Mouse (Mus musculus) left cerebral cortex, adult 9 months (tissue): ENCODE measurements around the gene Tmem63b.

ENCODE experiments used
- DNase-seq, 2 experiments: peaks; one replicate each; pipeline ENCODE4 v3.0.0; 2022; ENCODE audit warnings: low spot score in 2 of 2

Tmem63b gene

DNA sequence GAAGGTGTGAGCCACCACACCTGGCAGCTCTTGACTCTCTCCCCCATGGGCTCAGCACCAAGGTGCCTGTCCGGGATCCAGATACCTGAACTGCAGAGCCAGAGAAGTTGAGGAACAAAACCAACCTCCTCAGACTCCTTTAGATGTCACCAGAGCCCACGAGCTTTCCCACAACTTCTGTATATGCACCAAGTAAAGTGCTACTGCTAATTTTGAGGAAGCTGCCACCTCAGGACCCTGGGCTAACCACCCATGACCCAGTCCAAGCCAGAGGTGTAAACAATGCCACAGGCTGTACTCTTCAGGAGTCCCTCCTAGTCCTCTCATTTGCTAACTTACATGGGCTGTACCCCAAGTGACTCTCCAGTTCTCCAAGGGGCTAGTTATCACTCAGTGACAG is 14.1 kb downstream of the Tmem63b start:
- DNase-seq = no peak

- DNase-seq = no peak
Measured at GRCm38 (mm10) chr17:45671821-45672220, 14.9 kb downstream of the Tmem63b start.

DNA sequence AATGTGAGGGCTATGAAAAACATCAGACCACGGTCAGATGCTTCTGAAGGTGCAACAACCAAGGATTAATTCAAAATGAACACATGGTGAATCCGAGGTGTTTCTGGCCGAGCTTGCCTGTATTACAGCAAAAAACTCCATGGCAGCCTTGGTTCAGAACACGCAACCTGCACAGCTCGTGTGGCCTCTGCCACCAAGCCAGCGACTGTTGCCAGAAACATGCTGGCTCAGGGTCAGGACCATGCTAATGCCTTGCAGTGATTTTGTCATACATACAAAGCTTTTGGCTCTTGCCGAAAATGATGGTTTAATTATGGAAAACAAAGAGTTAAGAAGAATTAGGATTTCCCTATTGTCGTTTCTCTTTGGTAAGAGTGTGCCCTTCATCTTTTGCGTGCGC is 18.7 kb downstream of the Tmem63b start:
- no peak for DNase-seq

DNA sequence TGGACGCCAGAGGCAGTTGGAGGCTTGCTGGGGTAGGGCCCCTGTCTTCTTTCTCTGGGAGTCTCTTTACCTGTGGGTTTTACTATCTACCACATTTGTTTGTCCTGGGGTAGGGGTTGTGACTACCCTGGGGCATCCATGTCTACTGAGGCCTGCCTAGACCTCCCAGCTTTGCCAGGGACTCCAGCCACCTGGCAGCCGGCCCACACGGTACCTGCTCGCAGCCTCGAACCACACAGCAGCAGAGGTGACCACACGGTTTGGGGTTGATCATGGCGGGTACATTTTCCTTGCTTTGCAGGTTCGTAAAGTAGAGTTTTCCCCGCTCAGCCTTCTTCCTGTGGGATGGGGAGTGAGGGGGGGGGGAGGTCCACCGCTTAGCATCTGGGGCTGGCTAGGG is 19.2 kb downstream of the Tmem63b start:
- DNase-seq = no peak

GRCm38 (mm10) chr17:45666091-45666490 is 20.6 kb downstream of the Tmem63b start:
- no peak for DNase-seq

GRCm38 (mm10) chr17:45664608-45665007 is 22.1 kb downstream of the Tmem63b start:
- DNase-seq = no peak

DNA sequence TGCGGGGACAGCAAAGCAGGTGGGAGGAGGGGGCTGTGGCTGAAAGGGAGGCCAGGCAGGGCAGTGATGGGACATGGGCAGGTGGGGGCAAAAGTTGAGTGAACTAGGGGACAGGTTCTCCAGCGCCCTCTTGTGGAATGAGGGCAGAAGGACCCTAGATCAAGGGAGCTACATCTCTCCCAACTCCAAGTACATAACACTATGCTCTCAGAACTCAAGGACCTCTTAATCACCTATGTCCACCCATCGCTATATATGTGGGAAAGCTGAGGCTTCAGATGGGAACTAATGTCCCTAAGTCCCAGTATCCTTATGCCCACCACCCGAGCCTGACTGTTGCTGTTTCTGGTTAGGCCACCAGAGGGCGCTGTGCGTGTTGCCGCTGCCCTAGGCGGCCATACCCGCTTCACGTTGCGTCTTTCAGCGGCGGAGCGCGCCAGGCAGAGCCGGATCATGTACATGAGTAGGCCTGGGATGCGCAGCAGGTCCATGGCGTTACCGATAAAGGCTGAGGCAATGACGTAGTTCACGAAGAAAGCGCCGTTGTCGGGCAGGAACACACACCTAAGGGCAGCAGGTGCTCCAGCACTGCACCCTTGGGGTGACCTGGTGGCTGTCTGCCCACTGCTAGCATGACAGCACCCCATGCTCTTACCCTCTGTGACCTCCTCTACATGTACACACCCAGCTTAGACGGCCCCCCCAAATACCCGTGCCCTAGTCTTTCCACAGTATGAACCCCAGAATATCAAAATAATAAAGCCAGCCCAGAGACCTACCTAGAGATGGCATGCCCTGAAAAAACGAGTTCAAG is 23.4 kb downstream of the Tmem63b start:
- peak; percentile 53 to 82 for DNase-seq

DNA sequence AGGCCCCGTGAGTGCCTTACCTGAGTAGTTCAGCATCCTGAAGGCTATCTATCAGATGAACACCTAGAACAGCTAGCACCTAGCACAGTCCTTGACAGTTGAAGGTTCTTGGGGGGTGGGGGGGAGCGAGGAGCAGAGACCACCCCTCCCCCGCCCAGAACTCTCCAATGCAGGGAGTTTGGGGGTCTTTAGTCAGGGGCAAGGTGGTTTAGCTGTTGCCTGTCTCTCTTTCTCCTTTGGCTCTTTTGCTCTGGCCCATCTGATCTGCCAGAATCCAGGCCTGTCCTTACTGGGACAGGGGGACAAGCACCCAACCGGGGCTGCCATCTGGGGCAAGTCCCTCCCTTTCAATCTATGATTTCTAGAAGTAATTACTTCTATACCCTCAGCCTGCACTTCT is 27.5 kb downstream of the Tmem63b start, which contains the start of gene Capn11:
Capn11 (minus strand) TSS at position 101 of the 400 bp plus-strand sequence.
- DNase-seq = no peak

DNA sequence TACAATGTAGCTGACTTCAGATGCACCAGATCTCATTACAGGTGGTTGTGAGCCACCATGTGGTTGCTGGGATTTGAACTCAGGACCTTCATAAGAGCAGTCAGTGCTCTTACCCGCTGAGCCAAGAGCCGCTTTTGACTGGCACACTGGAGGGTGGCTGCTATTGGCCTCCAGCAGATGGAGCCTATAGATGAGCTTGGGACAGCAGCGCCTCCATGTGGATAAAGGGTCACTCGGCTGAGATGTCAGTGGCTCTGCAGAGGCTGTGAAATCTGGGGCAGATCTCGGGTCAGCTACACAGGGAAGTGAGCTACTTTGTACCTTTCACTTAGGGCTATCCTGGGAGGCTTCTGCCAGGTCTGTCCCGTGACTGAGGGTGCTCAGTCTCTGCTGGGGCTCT is 30.9 kb downstream of the Tmem63b start:
- no peak for DNase-seq

DNA sequence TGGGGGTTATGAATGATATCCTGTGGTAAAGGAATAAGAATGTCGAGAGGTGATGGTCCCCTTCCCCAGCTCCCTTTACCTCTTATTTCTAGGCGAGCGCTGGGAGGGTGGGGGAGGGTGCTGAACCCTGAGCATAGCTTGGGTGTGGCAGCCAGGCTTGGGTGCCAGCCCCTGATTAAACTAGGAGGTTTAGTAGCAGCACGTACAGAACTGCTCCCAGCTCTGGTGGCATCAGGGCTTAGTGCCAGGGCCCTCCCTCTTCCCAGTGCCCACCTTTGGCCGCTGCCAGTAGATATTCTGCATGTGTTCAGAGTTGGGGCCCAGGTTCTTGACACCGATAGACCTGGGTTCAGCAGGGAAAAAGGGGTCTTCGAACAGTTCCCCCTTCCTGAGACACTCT is 33.5 kb downstream of the Tmem63b start:
- no peak for DNase-seq

- DNase-seq = no peak
Measured at GRCm38 (mm10) chr17:45644185-45644584, 42.5 kb downstream of the Tmem63b start.

GRCm38 (mm10) chr17:45642701-45643100 is 44.0 kb downstream of the Tmem63b start:
- peak in 1 of 2 experiments; percentile 65 for DNase-seq

DNA sequence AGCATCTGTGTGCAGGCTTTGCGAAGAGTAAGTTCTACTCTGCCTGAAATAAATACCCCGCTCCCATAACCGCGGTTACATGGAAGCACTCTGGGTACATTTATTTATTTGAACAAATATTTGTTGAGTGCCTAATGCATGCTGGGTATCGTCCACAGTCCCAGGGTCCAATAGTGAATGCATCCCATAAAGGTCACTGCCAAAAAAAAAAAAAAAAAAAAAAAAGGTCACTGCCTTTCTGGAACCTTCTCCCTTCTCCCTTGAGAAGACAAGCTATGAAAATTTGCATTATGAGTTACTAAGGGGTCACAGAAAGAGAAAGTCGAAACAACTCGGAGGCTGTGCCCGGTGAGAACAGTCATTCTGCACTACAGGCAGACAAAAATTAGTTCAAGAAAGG is 44.7 kb downstream of the Tmem63b start:
- no peak for DNase-seq

DNA sequence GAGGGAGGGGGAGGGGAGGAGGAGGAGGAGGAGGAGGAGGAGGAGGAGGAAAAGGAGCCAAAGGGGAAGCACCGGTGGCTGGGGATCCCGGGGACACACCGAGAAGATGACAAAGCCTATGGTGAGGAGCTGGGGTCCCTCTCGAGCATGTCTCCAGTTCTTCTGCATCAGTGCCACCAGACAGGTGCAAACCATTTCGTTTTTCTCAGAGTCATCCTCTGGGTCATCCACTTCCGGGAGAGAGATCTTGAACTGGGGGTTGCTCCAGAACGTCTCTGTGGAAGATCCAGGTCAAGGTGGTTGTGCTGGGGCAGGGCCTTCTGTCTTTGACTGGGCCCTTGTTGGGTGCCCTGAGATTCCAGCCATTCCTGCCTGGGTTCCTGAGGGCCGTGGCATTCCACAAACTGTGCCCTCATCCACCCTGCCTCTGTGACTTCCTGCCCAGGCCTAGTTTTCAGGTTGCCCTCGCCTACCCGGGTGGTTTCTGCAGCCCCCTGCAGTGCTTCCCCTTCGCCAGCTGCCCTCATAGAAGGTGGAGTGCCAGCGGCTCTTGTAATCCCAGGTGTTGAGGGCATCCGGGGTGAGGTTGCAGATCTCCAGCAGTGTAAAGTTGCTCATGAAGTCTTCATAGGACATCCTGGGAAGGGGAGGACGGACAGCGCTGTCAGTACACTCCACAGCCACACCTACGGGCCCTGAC is 48.0 kb downstream of the Tmem63b start:
- no peak for DNase-seq

DNA sequence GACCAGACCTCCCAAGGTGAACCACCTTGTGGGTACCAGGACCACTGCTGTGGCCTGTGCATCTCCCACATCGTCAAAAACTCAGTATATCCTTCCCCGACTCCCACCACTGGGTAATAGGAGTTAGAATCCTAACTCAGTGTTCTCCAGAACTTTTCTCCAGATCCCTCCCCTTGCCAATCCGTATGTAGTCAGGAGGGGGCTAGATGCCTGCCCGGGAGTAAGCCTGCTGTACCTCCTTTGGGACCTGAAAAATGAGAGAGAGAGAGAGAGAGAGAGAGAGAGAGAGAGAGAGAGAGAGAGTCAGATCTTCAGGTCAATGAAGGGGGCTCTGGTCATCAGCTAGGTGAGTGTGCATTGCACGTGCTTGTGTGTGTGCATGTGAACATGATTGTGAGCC is 52.7 kb downstream of the Tmem63b start:
- no peak for DNase-seq

GRCm38 (mm10) chr17:45631940-45632339 is 54.8 kb downstream of the Tmem63b start:
- no peak for DNase-seq

DNA sequence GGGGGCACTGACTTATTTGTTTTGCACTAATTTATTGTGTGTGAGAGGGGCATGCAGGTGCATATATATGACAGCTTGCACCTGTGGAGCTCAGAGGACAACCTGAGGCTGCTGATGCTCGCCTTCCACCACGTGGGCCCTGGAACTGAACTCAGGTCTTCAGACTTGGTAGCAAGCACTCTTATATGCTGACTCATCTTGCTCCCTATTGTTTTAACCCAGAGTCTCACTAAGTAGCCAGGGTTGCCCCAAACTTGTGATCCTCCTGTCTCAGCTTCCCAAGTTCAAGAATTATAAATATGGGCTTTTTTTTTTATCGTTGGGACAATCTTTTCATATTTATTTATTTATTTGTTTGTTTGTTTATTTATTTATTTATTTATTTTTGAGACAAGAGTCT is 55.7 kb downstream of the Tmem63b start:
- DNase-seq = no peak

DNA sequence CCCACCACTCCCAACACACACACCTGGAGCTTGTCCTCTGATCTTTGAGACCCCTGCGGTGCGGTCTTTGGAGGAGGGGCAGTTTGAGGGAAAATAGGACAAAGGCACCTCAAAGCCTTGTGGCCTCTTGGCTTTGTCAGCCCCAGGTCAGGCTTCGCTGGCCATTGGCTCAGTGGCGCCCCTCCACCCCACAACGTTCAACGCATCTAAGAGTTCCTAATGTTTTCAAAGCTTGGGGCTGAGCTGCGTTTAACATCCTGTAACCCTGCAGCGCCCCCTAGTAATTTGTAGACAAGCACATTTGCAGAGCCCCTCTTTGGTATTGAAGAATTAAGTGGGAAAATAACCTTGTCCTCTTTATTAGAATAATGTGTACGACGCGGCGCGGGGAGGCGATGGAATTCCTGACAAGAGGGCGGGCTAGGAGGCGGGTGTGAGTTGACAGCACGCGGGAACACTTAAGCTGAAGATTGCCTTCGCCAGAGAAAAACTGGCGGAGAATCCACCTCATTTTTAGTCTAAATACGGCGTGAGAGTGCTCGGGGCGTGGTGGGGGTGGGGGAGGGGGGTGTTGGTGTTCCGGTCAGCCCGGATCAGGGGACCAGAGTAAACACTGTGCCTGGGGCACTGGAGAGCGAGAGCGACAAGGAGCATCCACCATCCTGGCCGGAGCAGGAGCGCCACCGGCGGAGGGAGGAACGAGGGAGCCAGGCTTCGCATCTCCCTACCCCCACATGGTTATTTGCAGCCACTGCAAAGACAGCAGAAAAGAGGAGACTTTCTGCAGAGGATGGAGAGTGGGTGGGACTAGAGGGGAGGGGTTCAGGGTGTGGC is 56.6 kb downstream of the Tmem63b start:
- peak; percentile 27 to 74 for DNase-seq

GRCm38 (mm10) chr17:45628885-45629855 is 57.5 kb downstream of the Tmem63b start:
- no peak for DNase-seq

GRCm38 (mm10) chr17:45628160-45628559 is 58.5 kb downstream of the Tmem63b start:
- DNase-seq = no peak

GRCm38 (mm10) chr17:45626577-45627134 is 60.0 kb downstream of the Tmem63b start:
- DNase-seq = peak; percentile 23 to 84
